Mouse (Mus musculus) cortical plate, adult 2 months (tissue): ENCODE data around the gene Nemp1. TPM values are rescaled to one million over a fixed set of nuclear protein-coding genes. Genes with fewer than 3 reads are reported as not detected.

Experiments used
- H3K27ac ChIP-seq: fragments of 200-500 bp; 2 replicates; pipeline ENCODE4 v1.5.1; 2012; ENCODE audit warnings: low read length, control low read depth, inconsistent platforms; ENCODE audit not compliant: insufficient read depth
- H3K4me1 ChIP-seq: fragments of 200-500 bp; 2 replicates; pipeline ENCODE4 v1.6.1; 2011; ENCODE audit warnings: low read length; ENCODE audit not compliant: control insufficient read depth, insufficient read depth
- H3K4me3 ChIP-seq: fragments of 200-500 bp; 2 replicates; pipeline ENCODE4 v1.5.1; 2011; ENCODE audit warnings: mild to moderate bottlenecking, low read length, control low read depth; ENCODE audit not compliant: insufficient read depth
- CTCF ChIP-seq: fragments of 200-500 bp; IDR thresholded peaks from 2 replicates; pipeline ENCODE4 v1.5.1; 2011; ENCODE audit warnings: mild to moderate bottlenecking, control low read depth, low read length; ENCODE audit not compliant: insufficient read depth; ENCODE audit errors: extremely low read depth
- POLR2A ChIP-seq: fragments of 200-500 bp; IDR thresholded peaks from 2 replicates; pipeline ENCODE4 v1.6.1; 2011; ENCODE audit warnings: mild to moderate bottlenecking, low read length, control low read depth; ENCODE audit not compliant: insufficient read depth; ENCODE audit errors: extremely low read depth
- polyA plus RNA-seq: library from polyadenylated mRNA; depleted of rRNA; stranded (reverse); fragments of >200 nt; gene quantifications from 2 replicates; pipeline ENCODE4 v1.2.3, GENCODE M21; 2012; rRNA removed

The Nemp1 gene
- 3.8 TPM in 2 replicates for polyA plus RNA-seq

- Histone ChIP-seq H3K27ac (peak within 1 kb of the TSS; percentile 99), H3K4me1 (peaks cover 4% of the 10 kb centered on the region; the same call in 1 of the 2 replicates), H3K4me3 (peak within 1 kb of the TSS; percentile 98)
- TF ChIP-seq CTCF (no peak), POLR2A (0 out of 2 replicates have a peak, but pooled peaks have one; percentile 29)
These were observed at the start of gene Nemp1 for GRCm38 (mm10) chr10:127666501-127667268. TSS of gene Nemp1 (plus strand) at chr10:127666901.

- TF ChIP-seq POLR2A (no peak), CTCF (no peak)
- H3K4me1 ChIP-seq: peaks cover 16% of the 10 kb centered on the region; the same call in 1 of the 2 replicates
- peak overlapping the region; percentile 51; the same call in 1 of the 2 replicates for H3K27ac ChIP-seq
- H3K4me3 ChIP-seq: no peak overlapping the region
These were observed 49.4 kb upstream of the Nemp1 start for GRCm38 (mm10) chr10:127617294-127617693.

- Histone ChIP-seq H3K4me3 (peak overlapping the region; percentile 73), H3K4me1 (peaks cover 16% of the 10 kb centered on the region; the same call in 1 of the 2 replicates), H3K27ac (no peak overlapping the region)
- TF ChIP-seq CTCF (no peak), POLR2A (no peak)
These were observed 48.5 kb upstream of the Nemp1 start for GRCm38 (mm10) chr10:127618173-127618572.

GRCm38 (mm10) chr10:127619119-127619721 is 47.5 kb upstream of the Nemp1 start:
- no peak for TF ChIP-seq POLR2A
- no peak for TF ChIP-seq CTCF
- peak overlapping the region; percentile 73 for H3K4me3 ChIP-seq
- H3K27ac ChIP-seq: peak overlapping the region; percentile 26
- H3K4me1 ChIP-seq: peaks cover 15% of the 10 kb centered on the region; the same call in 1 of the 2 replicates

GRCm38 (mm10) chr10:127619941-127620405 is 46.7 kb upstream of the Nemp1 start:
- peak overlapping the region; percentile 73 for H3K4me3 ChIP-seq
- peaks cover 15% of the 10 kb centered on the region; the same call in 1 of the 2 replicates for H3K4me1 ChIP-seq
- TF ChIP-seq POLR2A (0 out of 2 replicates have a peak, but pooled peaks have one; percentile 27), CTCF (no peak)
- H3K27ac ChIP-seq: peak overlapping the region; percentile 26; the same call in 1 of the 2 replicates

- Histone ChIP-seq H3K27ac (peak within 1 kb of the TSS; percentile 95), H3K4me3 (peak within 1 kb of the TSS; percentile 73), H3K4me1 (peaks cover 11% of the 10 kb centered on the region; the same call in 1 of the 2 replicates)
- TF ChIP-seq CTCF (no peak), POLR2A (no peak)
These were observed 46.1 kb upstream of the Nemp1 start, which contains the start of gene Lrp1 for GRCm38 (mm10) chr10:127620406-127621190. TSS of gene Lrp1 (minus strand) at chr10:127621148.

GRCm38 (mm10) chr10:127621191-127622056 is 45.3 kb upstream of the Nemp1 start:
- peak overlapping the region; percentile 95 for H3K27ac ChIP-seq
- peaks cover 6% of the 10 kb centered on the region; the same call in 1 of the 2 replicates for H3K4me1 ChIP-seq
- peak overlapping the region; percentile 73 for H3K4me3 ChIP-seq
- TF ChIP-seq CTCF: no peak
- TF ChIP-seq POLR2A: peak; percentile 40

GRCm38 (mm10) chr10:127622057-127622392 is 44.7 kb upstream of the Nemp1 start:
- Histone ChIP-seq H3K27ac (peak overlapping the region; percentile 69), H3K4me1 (peaks cover 6% of the 10 kb centered on the region; the same call in 1 of the 2 replicates), H3K4me3 (peak overlapping the region; percentile 73)
- TF ChIP-seq POLR2A (no peak), CTCF (peak; percentile 18; the same call in 1 of the 2 replicates)

GRCm38 (mm10) chr10:127622661-127623060 is 44.0 kb upstream of the Nemp1 start:
- Histone ChIP-seq H3K4me1 (peaks cover 3% of the 10 kb centered on the region; the same call in 1 of the 2 replicates), H3K4me3 (no peak overlapping the region), H3K27ac (no peak overlapping the region)
- TF ChIP-seq POLR2A: no peak
- no peak for TF ChIP-seq CTCF
